12 mouse cellular contexts compared by ENCODE assay signal in the genomic region with DNA sequence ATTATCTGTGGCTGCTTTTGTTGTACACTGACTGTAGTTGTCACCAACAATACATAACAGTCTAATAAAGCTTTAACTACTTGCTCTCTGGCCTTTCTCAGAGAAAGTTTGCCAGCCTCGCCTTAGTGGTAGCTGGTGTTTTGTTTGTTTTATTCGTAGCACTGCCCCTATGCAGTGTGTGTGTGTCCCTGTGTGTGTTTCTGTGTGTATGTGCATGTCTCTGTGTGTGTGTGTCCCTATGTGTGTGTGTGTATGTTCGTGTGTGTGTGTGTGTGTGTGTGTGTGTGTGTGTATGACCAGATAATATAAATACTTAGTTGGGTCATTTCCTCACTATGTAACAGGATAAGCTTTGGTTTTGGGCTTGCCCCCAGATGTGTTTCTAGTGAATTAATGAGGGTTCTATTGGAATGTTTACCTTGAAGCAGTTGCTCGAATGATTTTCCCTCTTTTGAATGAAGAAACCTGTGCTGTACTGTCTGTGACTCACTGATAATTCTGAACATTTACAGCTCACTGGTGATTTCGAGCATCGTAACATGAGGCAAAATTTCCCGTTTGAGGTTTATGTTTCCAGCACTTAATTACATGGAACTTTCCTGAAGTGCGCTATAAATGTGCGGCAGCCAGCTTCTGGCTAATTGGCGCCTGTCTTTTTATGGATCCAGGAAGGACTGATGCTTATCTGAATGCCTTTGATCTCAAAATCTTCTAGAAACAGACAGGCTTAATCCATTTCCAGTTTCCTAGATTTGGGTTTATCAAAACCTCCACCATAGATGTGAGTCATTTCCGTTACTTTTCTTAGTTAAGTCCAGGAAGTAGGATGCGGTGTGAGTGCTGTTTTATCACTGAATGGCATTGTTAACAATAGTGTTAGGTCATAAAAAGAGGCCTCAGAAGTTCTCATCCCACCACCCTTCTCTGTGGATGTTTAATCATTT.
DNase-seq lines count a peak whose midpoint lies in the region; ATAC-seq and TF ChIP-seq lines count a peak whose summit lies in the region.
"Had no signal": no experiment of that assay in that cellular context is flagged by ENCODE, and none has a peak within 500 bp of the region (broad histone marks: within the 10 kb centered on the region; RNA-seq: fewer than 3 reads in every experiment).

No protein-coding gene starts in this region.

- no peaks in the 10 kb centered on the region for H3K36me3 ChIP-seq in lung, embryonic 16.5 days (ENCODE audit: control insufficient read depth, insufficient read depth, low read length)
- H3K36me3 ChIP-seq: embryonic facial prominence, embryonic 15.5 days; limb, embryonic 15.5 days had no signal

- no peak for TF ChIP-seq CTCF in gastrocnemius, adult 2 months (IDR thresholded peaks at IDR 0.05)
- TF ChIP-seq CTCF in layer of hippocampus, adult 2 months (conservative IDR thresholded peaks at IDR 0.05): no peak
- no peak for TF ChIP-seq CTCF in cortical plate, adult 2 months (IDR thresholded peaks at IDR 0.05; ENCODE audit: extremely low read depth, insufficient read depth, low read length)

- no peak for TF ChIP-seq POLR2A in cortical plate, adult 2 months (IDR thresholded peaks at IDR 0.05; ENCODE audit: extremely low read depth, insufficient read depth, low read length)

- no peaks in the 10 kb centered on the region for H3K27me3 ChIP-seq in lung, embryonic 16.5 days (ENCODE audit: control insufficient read depth, insufficient read depth, low read depth, low read length)
- H3K27me3 ChIP-seq: embryonic facial prominence, embryonic 15.5 days; limb, embryonic 15.5 days had no signal

- H3K4me2 ChIP-seq in lung, embryonic 16.5 days (ENCODE audit: low read depth, low read length): no peak overlapping the region
- H3K4me2 ChIP-seq: embryonic facial prominence, embryonic 15.5 days; limb, embryonic 15.5 days had no signal

- H3K9me3 ChIP-seq in lung, embryonic 16.5 days (ENCODE audit: control insufficient read depth, low read length): no peaks in the 10 kb centered on the region
- H3K9me3 ChIP-seq: embryonic facial prominence, embryonic 15.5 days; limb, embryonic 15.5 days had no signal

- ATAC-seq in lung, embryonic 16.5 days (ENCODE audit: low read depth): peak; percentile 86
- ATAC-seq in erythroid progenitor cell, adult 5-6 weeks (replicated peaks; ENCODE audit: low FRiP score, poor library complexity, severe bottlenecking): no peak

- no peak overlapping the region for H3K9ac ChIP-seq in lung, embryonic 16.5 days (ENCODE audit: low read length)
- H3K9ac ChIP-seq: embryonic facial prominence, embryonic 15.5 days; limb, embryonic 15.5 days had no signal

- DNase-seq in gastrocnemius, adult 2 months: no peak
- DNase-seq in gastrocnemius, adult 8-10 months (ENCODE audit: low spot score in 2 of 2): no peak
- no peak for DNase-seq in layer of hippocampus, adult 2 months (ENCODE audit: low spot score in 2 of 2)
- DNase-seq in layer of hippocampus, adult 9-11 months: no peak
- DNase-seq in cerebellum, adult 9-11 months: no peak
- DNase-seq: cerebellum, postnatal 10 days; layer of hippocampus, postnatal 36 days had no signal

- no peaks in the 10 kb centered on the region for H3K4me1 ChIP-seq in cortical plate, adult 2 months (ENCODE audit: control insufficient read depth, insufficient read depth, low read length)
- H3K4me1 ChIP-seq in lung, embryonic 16.5 days (replicated peaks; ENCODE audit: control insufficient read depth, insufficient read depth, low read length): no peaks in the 10 kb centered on the region
- H3K4me1 ChIP-seq: embryonic facial prominence, embryonic 15.5 days; limb, embryonic 15.5 days had no signal

- no peak overlapping the region for H3K4me3 ChIP-seq in gastrocnemius, adult 2 months
- no peak overlapping the region for H3K4me3 ChIP-seq in layer of hippocampus, adult 2 months
- H3K4me3 ChIP-seq in cortical plate, adult 2 months (ENCODE audit: insufficient read depth, low read length): no peak overlapping the region
- H3K4me3 ChIP-seq in lung, embryonic 16.5 days (ENCODE audit: low read length): no peak overlapping the region
- H3K4me3 ChIP-seq: embryonic facial prominence, embryonic 15.5 days; limb, embryonic 15.5 days had no signal

- intact Hi-C loops in gastrocnemius, adult 2 months (cut with DNase I): no loop called here

- WGBS in lung, embryonic 16.5 days: 51% methylated on average over 12 of the region's 12 CpGs

- peak overlapping the region; percentile 73 for H3K27ac ChIP-seq in gastrocnemius, adult 2 months
- peak overlapping the region; percentile 67; the same call in 1 of the 2 replicates for H3K27ac ChIP-seq in layer of hippocampus, adult 2 months
- H3K27ac ChIP-seq in cortical plate, adult 2 months (ENCODE audit: insufficient read depth, low read length): peak overlapping the region; percentile 61; the same call in 1 of the 2 replicates
- H3K27ac ChIP-seq in lung, embryonic 16.5 days (ENCODE audit: low read length): peak overlapping the region; percentile 29; the same call in 1 of the 2 replicates
- H3K27ac ChIP-seq: embryonic facial prominence, embryonic 15.5 days; limb, embryonic 15.5 days had no signal
